Mouse (Mus musculus): ENCODE measurements at regions not wholly inside any gene's neighbourhood (a gene's known extent, or its start where the extent isn't known, plus 50 kb on each side); places are given as distances from the start of the nearest gene placed in this dataset.

- no peak for DNase-seq (ENCODE audit: low spot score)
These were observed 189.0 kb upstream of the Runx1 start for GRCm38 (mm10) chr16:93014991-93015390.

DNA sequence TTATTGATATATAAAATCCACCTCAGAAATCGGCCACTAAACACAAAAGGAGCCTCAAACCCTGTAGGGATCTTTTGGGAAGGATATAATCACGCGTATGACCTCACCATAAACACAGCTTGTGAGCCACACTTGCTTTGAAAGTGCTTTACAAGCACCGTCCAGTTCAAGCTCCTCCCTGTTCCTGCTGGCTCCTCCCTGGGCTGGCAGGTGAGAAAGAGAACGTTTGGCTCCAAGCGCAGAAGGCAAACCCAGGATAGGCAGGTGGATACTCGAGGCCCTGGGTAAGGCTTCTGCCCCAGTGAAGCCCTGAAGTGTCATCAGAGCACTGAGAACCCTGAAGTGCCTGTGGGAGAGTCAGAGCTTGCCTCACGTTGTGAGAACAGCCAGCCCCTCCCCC lies 187.9 kb upstream of the Runx1 start:
- no peak for DNase-seq (ENCODE audit: low spot score)

- DNase-seq (ENCODE audit: low spot score), result no peak
These were observed 187.3 kb upstream of the Runx1 start for GRCm38 (mm10) chr16:93013256-93013655.

GRCm38 (mm10) chr16:93011474-93011873 lies 185.5 kb upstream of the Runx1 start:
- no peak for DNase-seq (ENCODE audit: low spot score)

DNA sequence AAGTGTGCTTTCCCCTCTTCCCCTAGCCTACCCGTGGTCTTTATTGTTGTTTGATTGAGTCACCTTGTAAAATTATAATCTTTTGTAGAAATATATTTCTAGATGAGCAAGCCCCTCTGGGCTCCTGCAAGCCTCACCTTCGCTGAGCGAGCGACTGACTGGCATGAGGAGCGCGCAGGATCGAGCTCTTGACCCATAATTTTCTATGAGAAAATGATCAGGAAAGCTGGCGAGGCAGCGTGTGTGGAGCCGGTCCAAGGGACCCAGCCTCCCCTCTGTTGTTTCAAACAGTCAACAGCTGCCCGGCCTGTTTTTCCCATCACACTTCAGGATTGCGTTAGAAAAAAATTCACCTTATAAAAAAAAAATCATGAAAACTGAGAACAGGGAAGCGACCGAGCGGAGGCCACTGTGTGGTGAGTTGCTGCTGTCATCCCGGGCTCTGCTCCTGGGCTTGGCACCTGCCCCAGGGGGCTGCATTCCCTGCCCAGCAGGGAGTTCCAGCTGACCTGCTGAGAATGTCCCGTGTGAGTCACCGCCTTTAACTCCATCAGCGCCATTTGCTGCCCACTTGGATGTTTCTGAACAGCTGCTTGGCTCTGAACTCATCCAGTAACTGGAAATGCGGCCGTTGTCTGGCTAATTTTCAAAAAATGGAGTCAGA lies 180.5 kb upstream of the Runx1 start:
- peak; percentile 7 for DNase-seq (ENCODE audit: low spot score)

DNA sequence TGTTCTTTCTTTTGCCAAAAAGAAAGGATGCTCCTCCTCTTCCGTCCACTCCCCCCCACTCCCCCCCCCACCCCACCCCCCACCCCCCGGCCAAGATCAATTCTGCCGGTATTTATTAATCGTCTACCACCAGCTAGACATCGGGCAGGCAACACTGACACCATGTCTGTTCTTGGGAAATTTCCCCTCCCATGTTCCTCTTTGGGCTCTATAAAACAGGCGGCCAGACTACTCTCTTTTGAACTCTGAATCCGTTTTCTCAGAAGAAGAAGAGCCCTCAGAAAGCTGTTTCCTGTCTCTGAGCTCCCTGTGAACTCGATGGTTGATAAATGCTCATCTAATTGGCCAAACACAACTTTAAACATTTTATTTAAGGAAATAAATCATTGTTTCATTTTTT lies 179.5 kb upstream of the Runx1 start:
- no peak for DNase-seq (ENCODE audit: low spot score)

DNA sequence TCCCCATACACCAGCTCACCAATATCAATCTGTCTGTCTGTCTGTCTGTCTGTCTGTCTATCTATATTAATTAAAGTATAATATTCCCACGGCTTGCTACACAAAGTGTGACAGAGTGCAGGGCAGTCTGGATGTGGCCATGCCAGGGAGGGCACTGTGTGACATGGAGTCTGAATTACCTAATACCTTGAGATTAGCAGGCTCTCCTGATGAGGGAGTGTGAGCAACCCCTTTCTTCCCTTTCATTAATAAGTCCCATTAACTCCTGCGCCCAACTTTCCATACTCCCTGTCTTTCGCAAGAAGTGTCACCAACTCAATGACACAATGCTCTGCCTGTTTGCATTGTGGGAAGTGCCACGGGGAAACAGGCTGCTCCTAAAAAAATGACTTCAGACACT lies 177.9 kb upstream of the Runx1 start:
- DNase-seq (ENCODE audit: low spot score), result no peak

DNA sequence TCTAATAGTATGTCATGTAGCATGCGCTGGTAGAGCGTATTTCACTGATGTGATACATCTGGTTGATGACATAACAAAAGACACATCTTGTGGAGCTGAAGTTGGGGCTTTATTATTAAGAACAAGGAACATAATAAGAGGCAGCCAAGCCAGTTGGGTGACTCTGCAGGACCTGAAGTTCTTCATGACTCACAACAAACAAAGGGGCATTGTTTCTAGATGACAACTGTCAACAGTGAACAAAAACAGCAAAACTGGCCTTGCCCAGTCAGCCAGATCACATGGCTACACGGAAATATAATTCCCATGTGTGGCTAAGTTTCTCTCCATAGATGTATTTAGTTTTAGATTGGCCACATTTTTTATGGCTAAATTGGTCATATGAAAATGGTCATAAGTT lies 172.7 kb upstream of the Runx1 start:
- no peak for DNase-seq (ENCODE audit: low spot score)

- no peak for DNase-seq (ENCODE audit: low spot score)
These were observed 171.7 kb upstream of the Runx1 start for GRCm38 (mm10) chr16:92997636-92998035.

DNA sequence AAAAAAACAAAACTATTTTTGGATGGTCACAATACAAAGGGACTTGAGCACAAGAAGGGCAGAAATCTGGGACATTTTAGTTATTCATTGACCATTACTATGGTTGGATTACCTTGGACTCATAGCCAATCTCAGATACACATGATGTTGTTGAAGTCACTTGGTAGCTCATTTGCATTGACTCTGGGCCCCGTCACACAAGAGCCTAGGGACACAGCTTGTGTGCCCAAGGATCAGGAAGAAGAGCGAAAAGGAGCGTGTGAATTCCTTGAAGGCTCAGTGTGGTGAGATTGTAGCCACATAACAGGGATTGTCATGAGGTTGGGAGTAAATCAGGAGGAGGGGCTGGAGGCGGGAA lies 170.0 kb upstream of the Runx1 start:
- no peak for DNase-seq (ENCODE audit: low spot score)

- DNase-seq (ENCODE audit: low spot score), result no peak
These were observed 169.4 kb upstream of the Runx1 start for GRCm38 (mm10) chr16:92995132-92995992.

DNA sequence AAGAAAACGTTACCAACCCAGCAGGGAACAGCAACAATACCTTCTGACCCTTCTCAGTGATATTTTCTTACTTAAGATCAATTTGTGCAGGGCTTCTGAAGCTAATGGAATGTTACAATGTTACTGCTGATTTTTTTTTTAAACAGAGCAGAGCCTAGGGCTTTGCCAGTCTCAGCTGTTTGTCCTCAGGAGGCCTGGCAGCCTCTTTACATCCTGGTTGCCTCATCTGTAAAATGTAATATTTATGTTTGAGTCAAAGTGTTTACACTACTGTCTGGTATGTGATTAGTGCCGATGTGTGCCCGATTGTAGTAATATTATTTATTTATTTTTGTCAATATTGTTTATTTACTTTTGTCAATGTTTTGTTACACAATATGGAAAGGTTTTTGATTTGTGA lies 166.9 kb upstream of the Runx1 start:
- DNase-seq (ENCODE audit: low spot score), result no peak

DNA sequence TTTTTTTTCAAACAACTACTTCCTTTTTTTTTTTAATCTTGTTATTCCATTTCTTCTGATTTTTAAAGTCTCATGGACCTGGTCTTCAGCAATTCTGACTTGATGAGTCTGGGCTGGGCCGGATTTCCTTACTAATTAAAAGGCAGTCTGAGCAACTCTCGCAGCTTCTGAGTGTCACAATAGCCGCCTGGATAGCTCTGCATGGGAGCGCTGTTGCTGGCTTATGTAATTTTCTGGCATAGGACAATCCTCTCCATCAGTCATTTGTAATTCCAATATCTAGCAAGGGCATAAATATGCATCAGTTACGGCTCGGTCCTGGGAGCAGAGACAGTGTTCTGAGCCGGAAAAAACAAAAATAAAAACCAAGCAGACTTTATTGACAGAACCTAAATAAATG lies 165.5 kb upstream of the Runx1 start:
- DNase-seq (ENCODE audit: low spot score), result no peak

- no peak for DNase-seq (ENCODE audit: low spot score)
These were observed 162.5 kb upstream of the Runx1 start for GRCm38 (mm10) chr16:92988416-92988815.

DNA sequence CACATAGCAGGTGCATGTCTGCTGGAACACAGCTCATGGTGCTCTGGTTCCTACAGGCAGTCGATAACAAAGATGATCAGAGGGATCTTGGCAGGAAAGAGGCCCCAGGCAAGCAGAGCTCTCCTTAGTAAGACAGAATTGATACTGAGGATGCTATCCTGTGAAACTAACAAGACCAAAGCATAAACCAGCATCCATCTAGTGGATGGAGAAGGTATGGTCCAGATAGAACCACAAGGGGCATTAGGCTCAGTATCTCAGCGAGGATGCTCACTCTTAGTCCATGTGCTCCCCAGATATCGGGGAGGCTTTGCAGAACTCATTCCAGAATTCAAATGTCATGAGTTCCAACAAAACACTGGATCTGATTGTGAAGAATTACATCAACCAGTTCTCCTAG lies 162.1 kb upstream of the Runx1 start:
- no peak for DNase-seq (ENCODE audit: low spot score)

GRCm38 (mm10) chr16:92985768-92986167 lies 159.8 kb upstream of the Runx1 start:
- no peak for DNase-seq (ENCODE audit: low spot score)

GRCm38 (mm10) chr16:92982934-92983333 lies 157.0 kb upstream of the Runx1 start:
- no peak for DNase-seq (ENCODE audit: low spot score)

DNA sequence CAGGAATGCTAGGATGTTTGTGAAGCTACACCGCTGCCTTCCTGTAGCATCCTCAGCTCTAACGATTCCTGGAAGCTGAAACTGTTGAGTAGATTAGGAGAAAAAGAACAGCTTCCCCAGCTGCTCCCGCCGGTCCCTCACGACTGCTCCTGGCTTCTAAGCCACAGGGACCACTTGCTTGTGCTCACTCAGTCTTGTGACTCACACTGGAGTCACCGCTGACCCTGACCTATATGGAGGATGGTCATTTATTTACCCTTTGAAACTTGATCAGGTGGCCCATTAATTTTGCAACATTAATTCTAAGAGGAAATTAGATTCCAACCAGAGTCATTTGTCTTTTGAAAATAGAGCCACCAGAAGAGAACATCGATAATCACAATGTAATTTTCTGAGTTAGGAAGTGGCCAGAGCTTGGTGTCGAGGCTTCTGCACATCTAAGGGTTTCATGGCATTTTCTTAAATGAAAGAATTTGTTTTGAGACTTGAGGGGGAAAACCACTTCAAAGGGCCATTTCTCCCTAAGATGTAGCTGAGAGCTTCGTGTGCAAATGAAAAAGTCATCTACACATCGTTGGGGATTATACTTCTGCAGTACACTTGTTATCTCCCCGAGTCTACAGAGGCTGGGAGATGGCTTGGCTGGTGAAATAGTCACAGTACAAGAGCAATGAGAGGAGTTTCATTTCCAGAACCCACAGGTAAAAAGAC lies 153.8 kb upstream of the Runx1 start:
- DNase-seq (ENCODE audit: low spot score), result no peak

GRCm38 (mm10) chr16:92976097-92976496 lies 150.1 kb upstream of the Runx1 start:
- no peak for DNase-seq (ENCODE audit: low spot score)

DNA sequence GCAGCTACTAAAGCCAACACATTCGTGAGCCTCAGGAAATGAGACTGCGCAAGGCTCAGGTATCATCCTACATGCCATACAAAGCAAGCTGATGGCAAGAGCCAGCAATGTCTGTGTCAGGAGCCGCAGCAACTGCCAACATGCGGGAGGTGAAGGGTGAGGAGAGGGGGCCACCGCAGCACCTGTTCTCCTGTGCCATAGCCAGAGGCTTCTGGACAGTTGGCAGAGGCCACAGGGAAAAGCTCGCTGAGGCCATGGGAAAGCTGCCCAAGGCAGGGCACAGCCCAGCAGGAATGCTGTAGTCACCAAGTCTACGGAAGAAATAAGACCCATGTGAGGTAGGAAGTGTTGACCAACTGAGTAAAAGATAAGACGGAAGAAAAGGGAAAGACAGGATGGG lies 149.1 kb upstream of the Runx1 start:
- DNase-seq (ENCODE audit: low spot score), result no peak

DNA sequence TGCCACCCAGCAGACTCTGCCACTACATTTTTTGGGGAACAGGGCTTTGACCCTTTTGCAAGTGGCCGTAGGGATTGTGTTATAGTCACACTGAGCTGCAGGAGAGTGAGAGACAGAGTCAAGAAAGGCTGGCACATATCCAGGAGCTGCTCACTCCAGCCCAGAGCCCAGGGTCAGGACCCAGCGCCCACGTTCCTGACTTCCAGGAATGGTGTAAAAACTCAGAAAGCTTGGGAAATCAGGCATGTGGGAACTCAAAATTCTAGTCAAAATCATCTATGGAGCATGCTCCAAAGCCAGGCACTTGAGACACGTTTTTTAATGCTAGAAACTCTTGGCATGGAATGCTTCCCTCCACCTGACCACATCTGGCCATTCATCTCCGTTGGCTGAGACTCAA lies 146.7 kb upstream of the Runx1 start:
- no peak for DNase-seq (ENCODE audit: low spot score)

DNA sequence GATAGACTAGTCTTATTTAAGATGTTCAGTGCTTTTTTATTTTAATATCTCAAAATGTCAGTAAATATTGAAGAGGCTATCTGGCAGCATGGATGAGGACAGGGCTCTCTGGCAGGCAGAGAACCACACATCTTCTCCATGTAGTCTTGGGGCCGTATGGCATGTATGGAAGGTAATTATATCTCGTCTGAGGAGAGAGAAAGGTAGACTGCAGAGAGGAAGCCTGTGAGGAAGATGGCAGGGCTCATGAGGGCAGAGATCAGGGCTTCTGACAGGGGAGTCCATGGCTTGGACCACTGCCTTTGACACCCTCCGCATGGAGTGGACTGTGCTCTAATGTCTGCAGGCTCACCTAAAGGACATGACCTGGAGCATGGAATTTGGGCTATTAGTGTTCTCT lies 146.0 kb upstream of the Runx1 start:
- DNase-seq (ENCODE audit: low spot score), result no peak

- DNase-seq (ENCODE audit: low spot score), result no peak
These were observed 144.6 kb upstream of the Runx1 start for GRCm38 (mm10) chr16:92970587-92970986.

Data from ovary, postnatal 10 days (tissue).